Mouse (Mus musculus) cortical plate, adult 2 months (tissue): Measurements from ENCODE around the gene Kif3b.

Source experiments
- CTCF ChIP-seq: fragments of 200-500 bp; IDR thresholded peaks from 2 replicates; pipeline ENCODE4 v1.5.1; 2011; ENCODE audit warnings: mild to moderate bottlenecking, control low read depth, low read length; ENCODE audit not compliant: insufficient read depth; ENCODE audit errors: extremely low read depth
- POLR2A ChIP-seq: fragments of 200-500 bp; IDR thresholded peaks from 2 replicates; pipeline ENCODE4 v1.6.1; 2011; ENCODE audit warnings: mild to moderate bottlenecking, low read length, control low read depth; ENCODE audit not compliant: insufficient read depth; ENCODE audit errors: extremely low read depth

DNA sequence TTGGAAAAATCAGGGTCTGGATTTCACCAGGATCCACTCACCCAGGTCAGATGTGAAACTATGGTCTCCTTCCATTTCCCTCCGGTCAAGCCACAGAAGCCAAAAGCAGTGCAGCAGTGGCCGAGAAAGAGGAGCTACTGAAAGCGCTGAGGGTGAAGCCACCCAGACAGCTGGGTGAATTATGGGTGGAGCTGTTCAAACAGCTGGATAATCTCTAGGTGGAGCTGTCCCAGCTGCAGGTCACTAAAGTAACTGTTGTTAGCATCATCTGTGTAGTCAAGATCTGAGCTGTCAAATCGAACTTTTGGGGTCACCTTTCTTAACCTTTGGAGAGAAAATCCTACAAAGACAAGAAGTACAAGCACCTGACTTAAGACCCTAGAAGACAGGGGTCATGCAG is 7.2 kb downstream of the Kif3b start:
- TF ChIP-seq POLR2A (no peak), CTCF (no peak)
